Mouse (Mus musculus) ZHBTc4 (cell line): ENCODE measurements around the gene Acp2.

Source experiments
- DNase-seq: peaks from one replicate; pipeline ENCODE4 v3.0.0-alpha.2; 2011; ENCODE audit warnings: low read depth, low spot score

The Acp2 gene

DNA sequence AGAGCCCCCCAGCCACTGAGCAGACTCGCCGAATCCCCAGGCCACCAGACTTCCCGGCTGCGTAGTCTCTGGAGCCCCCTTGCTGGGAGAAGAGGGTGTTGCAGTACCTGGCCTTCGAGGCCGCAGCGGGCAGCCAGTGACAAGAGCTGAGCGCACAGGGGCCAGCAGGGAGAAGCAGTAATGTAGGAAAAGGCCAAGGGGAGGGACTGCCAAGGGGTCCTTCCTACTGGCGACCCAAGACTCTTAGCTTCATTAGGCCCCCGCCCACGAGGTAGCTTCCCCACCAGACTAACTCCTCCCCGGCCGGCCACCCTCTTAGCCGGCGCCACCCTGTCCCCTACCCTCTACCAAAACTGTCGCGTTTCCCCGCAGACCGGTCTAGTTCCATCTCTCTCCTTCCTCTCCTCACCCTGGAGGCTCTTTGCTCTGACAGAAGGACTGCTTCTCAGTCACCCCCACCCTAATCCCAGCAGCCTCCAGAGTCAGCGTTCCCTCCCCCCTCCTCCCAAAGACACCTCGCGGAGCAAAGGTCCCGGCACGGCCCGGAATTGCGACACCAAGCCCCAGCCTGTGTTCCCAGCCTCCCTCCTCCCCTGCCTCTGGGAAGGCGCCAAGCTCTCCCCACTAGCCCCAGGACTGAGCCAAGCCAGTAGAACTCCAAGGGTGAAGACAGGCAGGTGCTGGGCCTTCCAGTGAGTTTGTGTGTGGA lies 7.9 kb upstream of the Acp2 start:
- DNase-seq, result peak; percentile 69

DNA sequence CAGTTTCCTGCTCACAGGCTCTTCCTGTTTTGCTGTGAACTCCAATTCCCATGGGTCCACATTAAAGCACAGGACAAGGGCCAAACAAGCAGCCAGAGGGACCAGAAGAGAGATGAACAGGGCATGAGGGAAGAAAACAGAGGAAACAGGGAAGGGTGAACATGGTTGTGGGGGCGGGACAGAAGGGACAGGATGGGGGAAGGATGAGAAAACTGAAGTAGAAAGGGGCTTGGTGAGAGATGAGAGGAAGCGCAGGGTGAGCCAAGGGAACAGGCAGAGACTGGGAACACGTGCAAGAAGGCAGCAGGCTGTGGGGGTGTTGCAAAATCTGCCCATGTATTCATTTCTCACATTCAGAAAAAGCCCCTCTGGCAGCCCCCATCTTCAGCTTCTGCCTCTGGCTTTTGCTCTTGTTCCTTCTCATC lies 6.1 kb upstream of the Acp2 start:
- no peak for DNase-seq

DNA sequence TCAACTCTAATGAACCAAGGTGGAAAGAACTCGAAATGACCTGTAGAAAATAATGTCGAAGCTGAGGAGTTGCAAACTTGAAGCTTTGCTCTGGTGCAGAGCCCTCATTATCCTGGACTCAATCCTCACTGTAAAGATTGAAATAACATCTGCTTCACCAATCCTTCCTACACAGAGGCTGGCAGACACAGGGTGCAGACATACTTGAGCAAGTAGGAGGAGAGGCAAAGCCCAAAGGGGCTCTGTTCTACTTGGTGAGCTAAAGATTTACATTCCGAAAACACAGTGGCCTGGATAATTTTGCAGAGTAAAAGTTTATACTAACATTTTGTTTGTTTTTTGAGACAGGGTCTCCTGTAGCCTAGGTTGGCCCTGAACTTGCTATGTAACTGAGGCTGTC lies 3.8 kb upstream of the Acp2 start:
- DNase-seq, result no peak

DNA sequence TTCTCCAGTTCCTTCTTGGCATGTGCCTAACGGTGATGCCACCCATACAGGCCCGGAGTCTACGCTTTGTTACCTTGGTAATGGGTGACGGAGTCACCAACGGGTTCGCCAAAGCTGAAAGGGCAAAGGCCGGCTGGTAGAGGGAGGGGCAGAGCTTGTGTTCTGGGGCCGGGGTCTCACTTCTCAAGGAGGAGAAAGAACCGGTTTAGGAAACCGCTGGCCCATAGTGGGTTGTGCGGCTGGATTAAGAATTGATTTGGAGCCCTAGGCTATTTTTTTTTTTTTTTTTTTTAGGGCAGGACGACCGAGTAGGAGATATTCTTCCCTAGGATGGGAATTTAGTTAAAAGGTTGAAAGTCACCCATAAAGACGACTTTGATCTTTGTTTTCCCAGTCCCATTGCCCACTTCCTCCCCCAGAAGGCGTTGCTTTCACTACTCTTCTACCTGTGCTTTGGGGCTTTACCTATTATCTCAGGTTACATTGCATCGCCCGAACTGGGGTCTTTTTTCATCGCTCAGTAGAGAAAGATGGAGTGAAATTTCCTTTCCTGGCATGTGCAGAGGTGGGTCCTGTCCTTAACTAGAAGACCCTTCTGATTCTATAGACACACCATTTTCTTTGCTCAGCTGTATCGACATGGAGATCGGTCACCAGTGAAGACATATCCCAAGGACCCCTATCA lies 429 bp downstream of the Acp2 start:
- DNase-seq, result no peak

DNA sequence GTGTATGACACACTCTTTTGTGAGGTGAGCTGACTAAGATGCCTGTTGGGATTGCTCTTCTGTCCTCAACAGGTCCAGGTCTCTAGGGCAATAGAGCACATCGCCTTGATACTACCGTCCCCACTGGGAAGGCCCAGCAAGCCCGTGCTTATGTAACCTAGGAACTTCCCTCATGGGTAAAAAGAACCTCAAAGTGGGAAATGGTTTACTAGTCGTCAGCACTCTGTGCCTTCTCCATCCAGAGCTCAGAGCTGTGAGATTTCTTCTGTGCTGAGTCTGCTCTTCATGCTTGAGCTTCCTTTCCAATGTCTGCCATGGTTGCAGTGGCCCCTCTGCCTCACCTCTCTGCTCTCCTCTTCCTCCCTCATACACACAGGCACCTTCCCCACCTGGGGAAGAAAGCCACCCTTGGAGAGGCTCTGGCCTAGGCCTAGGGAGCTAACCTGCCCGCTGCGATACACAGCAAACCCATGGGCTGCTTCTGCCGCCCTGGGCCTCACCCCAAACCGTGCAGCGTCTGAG lies 3.6 kb downstream of the Acp2 start:
- DNase-seq, result no peak

DNA sequence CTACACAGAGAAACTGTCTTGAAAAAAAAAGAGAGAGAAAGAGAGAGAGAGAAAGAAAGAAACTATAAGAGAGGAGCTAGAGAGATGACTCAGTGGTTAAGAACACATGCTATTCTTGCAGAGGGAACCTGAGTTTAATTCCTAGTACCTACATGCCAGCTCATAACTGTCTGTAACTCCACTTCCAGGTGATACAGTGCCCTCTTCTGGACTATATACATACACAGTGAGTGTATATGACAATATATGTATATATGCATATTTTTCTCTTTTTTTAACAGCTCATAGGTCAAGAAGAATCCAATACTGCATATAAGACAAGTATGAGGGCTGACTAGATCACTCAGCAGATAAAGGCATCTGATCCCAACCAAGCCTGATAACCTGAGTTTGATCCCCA lies 10.6 kb downstream of the Acp2 start:
- DNase-seq, result no peak

DNA sequence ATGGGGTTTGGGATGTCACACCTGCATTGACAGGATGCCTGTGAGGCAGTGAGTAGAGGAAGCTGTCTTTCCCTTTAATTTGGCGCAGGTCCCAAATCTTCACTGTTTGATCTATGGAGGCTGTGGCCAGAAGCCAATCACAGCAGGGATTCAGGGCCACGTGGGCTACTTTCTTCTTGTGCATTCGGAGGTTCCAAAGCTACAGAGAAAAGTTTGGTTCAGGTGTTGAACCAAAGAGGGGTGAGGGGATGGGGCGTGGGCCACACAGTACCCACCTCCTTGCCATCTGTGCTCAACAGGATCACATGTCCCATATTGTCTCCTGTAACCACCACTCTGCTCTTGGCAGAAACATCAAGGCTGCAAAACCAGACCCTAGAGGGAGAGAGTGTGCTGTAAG lies 14.3 kb downstream of the Acp2 start:
- DNase-seq, result peak; percentile 13

DNA sequence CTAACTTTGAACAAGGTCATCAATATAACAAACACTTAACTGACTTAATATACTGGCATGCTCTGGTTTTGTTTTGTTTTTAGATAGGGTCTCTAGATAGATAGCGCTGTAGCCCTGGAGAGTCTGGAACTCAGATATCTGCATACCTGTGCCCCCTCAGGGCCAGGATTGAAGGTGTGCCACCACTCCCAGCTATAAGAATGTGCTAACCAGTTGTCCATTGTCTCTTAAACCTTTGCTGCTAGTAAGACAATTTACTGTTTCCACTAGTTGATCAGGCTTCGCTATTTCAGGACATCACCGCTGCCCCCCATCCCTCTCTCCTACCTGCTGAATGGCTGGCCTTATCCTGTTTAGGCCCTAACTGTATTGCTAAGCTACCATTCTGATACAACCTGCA lies 17.8 kb downstream of the Acp2 start:
- peak; percentile 71 for DNase-seq

DNA sequence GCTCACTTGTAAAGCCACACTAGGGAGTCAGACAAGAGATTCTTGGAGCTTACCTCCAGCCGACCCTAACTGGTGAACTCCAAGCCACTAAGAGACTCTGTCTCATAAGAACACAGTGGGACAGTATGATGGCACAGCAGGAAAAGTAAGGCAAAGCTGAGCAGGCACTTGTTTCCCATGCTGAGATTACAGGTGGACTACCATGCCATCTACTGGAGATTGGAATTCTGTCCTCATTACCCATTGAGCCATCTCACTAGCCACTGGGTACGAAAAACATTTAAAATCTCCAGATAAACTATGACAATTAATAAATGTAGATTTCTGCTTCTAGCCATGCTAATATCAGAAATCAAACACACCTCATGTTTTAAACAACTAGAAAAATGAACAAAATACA lies 20.9 kb downstream of the Acp2 start:
- DNase-seq, result no peak

DNA sequence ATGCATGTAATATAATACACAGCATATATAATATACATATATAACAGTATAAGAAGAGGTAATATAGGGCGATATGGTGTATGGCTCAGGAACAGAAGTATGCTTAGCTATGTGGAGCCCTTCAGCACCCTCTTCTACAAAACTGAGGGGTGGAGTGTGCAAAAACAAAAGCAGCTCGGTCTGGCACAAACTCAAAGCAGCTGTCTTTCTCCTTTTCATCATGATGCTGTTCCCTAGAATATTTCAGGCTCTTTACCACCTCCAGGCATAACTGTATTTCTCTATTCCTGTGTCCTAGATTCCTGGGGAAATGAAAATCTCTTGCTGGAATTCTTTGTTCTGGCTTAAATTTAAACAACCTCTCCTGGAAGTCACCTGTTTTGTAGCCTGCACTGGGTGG lies 27.1 kb downstream of the Acp2 start:
- no peak for DNase-seq

DNA sequence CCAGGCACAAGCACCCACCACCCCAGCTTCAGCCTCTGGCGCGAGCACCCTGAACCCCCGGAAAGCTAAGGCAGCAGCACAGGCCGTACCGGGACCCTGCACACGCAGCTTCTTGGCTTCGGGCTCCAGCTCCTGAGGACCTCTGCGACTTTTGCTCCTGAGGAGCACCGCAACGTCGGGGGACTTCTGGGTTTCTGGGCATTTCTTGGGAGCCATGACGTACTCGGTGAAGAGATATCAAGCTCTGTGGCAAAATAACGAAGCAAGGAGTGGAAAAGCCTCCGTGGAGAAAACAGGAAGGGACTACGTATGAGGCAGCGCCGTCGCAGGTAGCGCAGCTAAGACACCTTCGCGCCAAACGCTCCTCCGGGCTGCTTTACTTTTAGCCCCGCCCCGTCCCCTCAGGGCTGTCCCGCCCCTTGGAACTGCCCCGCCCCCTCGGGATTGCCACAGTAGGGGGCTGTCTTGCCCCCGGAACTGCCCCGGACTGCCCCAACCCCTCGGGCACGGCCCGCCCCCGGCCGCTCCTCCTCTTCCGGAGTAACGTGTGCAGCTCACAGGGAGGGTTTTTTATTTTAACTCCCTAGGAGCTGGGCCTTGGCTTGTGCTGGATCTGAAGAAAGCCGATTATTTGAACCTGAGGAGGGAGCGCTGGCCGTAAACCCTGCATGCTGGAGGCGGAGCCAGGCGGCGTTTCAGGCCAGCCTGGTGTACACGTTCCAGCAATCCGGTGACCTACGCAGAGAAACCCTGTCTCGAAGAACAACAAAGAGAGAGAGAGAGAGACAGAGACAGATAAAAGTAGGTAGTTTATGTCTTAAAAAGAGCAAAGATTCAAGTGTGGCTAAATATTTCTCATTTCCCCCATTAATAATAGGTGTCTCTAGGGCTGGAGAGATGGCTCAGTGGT lies 34.2 kb downstream of the Acp2 start, which contains the start of gene Ddb2:
TSS of gene Ddb2 (minus strand) at position 382 of the 910 bp plus-strand sequence.
- peak; percentile 98 for DNase-seq

DNA sequence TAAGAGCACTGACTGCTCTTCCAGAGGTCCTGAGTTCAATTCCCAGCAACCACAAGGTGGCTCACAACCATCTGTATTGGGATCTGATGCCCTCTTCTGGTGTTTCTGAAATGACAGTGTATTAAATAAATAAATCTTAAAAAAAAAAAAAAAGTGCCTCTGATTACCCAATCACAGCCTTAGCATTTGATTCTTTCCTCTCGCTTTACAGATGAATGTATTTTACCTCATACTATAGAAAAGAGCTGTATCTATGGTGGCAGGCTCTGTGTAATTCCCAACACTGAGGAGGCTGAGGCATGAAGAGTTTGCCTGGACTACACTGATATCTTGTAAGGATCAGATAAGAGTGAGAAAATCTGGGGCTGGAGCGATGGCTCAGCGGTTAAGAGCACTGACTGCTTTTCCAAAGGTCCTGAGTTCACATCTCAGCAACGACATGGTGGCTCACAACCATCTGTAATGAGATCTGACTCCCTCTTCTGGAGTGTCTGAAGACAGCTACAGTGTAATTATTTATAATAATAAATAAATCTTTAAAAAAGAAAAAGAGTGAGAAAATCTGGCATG lies 34.9 kb downstream of the Acp2 start:
- peak; percentile 53 for DNase-seq

DNA sequence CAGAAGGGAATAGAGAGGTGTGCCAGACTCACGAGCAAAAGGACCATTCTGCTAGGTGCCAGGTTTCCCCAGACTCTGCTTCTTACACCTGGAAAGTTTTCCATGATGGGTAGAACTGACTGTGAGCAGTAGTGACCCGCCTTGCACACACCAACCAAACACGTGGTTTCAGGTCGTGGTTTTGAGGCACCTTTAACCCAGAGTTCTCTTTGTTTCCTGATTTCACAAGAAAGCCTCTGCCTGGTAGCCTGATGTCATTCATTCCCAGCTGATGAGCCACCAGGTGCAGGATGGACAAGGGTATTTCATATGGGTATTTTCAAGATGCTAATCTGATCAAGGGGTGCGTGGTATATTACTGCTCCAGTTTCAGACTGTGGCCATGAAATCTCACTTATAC lies 39.9 kb downstream of the Acp2 start:
- DNase-seq, result no peak

DNA sequence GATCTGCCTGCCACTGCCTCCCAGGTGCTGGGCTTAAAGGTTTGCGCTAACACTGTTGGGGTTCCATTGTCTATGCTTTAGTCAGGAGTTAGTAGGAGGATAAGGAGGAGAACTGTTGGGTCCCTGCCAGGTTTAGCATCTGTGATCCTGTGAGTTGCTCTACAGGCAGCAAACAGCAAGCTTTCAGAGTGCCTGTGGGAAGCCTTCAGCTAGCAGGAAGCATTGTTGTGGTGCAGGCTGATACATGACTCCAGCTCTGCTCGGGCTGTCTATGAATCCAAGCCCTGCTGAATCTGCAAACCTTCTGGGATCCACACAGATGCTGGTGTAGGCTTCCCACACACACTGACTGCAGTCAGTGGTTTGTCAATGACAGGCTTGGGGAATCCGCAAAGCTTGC lies 40.7 kb downstream of the Acp2 start:
- DNase-seq, result no peak

DNA sequence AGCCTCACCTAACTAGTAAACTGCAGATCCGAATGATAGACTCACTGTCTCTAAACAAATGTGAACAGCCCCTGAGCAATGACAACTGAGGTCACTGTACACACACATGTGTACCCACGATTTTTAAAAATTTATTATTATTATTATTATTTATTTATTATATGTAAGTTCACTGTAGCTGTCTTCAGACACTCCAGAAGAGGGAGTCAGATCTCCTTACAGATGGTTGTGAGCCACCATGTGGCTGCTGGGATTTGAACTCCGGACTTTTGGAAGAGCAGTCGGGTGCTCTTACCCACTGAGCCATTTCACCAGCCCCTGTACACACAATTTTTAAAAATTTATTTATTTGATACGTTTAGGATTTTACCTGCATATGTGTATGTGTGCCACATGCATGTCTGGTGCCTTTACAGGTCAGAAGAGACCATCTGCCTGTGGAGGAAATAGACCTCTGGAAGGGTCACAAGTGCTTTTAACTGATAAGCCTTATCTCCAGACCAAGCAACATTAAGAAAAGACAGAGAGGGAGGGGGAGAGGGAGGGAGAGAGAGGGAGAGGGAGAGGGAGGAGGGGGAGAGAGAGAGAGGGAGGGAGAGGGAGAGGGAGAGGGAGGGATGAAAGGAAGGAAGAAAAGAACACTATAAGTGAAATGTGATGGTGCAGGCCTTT lies 42.0 kb downstream of the Acp2 start:
- no peak for DNase-seq

DNA sequence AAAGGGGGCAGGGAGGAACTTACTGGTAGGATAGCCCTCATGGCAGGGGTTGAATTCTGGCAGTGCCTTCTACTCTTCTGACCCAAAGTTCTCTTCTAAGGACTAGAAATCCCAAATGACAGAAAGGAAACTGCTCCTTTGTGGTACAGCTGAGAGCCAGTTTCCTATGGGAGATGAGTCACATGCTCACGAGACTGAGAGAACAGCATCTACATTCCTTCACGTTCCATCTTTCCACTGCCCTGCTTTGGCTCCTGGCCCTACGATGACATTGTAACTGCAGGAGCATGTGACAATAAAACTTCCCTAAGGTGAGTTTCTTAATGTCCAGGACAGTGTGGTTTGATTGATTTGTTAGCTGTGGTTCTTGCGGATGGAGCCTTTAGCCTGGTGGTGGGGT lies 45.7 kb downstream of the Acp2 start:
- no peak for DNase-seq

DNA sequence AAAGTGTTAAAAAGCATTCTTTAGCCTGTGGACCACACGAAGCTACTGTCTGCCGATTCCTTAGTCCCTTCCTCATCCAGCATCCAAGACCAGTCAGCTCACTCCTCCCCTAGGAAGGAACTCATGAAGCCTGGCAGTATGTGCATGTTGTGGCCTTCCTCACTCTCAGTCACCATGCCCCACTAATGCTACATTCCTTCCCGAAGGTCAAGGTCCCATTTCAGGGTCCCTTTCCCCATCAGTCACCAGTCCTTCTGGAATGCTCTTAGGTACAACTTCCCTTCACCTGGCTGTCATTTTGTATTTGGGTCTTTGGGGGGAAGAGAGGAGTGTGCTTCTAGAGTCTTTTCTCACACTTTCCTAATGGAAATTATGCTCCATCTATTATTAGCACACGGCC lies 49.3 kb downstream of the Acp2 start:
- no peak for DNase-seq

DNA sequence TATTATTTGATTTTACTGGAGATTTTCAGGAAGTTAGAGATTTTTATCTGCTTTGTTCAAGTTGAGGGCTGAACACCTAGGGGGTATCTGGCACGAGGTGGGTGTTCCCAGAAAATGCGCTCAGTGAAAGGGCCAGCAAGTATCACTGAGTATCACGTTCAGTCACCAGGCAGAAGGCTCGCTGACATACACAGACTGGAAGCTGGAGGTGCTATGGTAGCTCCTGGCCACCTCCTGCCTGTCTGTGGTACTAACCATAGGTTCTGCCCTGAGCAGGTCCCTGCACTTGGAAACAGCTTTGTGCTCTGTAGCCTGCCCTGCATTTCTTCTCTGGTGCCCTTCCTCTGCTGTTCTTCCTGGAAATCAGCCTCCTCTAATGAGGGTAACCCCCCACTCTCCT lies 49.8 kb downstream of the Acp2 start:
- no peak for DNase-seq

DNA sequence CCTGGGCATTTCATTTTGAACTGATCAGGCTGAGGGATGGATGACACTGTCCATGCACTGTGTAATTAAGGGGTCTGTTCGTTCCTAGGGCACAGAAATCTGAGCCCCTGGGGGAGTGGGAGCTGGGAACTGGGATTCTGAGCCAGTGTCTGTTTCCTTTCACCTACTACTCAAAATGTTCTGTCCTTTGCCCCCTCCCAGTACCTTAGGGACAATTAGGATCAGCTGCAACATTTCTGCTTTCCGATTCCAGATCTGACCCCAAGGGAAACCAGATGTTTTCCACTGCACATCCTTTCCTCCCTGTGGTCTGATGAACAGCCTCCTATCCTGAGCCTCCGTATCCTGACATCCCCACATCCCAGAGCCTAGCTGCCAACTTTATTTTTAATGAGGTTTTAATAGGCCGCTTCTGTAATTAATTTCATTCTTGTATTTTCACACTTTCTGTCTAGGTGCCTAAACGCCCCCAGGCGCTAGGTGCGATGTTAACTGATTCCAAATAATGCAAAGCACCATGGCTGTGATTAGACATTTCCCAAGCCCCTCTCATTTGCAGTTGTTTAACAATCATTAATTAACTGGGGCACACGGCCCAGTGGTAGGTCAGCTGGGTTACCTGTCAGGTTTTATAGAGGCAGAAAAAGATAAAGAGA lies 52.2 kb downstream of the Acp2 start:
- DNase-seq, result no peak

DNA sequence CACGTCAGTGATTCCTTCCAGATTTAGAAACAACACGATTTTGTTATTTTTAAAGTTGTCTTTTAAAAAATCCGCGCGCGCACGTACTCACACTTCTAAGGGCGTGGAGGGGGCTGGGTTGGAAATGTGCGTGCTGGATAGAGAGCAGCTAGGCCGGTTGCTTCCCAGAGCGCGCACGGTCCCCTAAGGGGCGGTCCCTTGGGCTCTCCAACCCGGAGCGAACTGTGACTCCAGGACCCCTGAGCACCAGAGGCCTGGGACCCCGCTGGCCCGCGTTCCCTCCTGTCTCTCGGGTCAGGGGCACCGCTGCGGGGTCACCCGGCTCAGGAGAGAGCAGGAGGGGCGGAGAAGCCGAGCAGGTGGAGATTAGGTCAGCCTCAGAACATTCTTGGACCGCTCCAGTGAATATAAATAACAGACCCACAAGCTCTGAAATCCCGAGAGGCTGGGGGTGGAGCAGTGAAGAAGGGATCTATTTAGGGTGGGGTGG lies 53.0 kb downstream of the Acp2 start, which contains the start of gene Pacsin3:
TSS of gene Pacsin3 (plus strand) at position 294 of the 490 bp plus-strand sequence.
- DNase-seq, result peak; percentile 54
